Mouse (Mus musculus) liver, postnatal 0 days (tissue): ENCODE data around the gene Atp6v0b. TPM values are rescaled to one million over a fixed set of nuclear protein-coding genes. Genes with fewer than 3 reads are reported as not detected.

ENCODE experiments used
- ATAC-seq: fragments of 200-750 bp; cut with Nextera tagmentation; 2 replicates; pipeline ENCODE4 v1.8.0; 2017; ENCODE audit warnings: mild to moderate bottlenecking, moderate library complexity
- DNase-seq: peaks from one replicate; pipeline ENCODE4 v3.0.0-alpha.2; 2016
- H3K27ac ChIP-seq: fragments of 300-500 bp; sonication (generic); 2 replicates; pipeline ENCODE4 v1.5.1; 2014; ENCODE audit warnings: antibody characterized with exemption, moderate library complexity, mild to moderate bottlenecking, low read depth
- H3K27me3 ChIP-seq: fragments of 300-500 bp; sonication (generic); 2 replicates; pipeline ENCODE4 v1.6.1; 2014; ENCODE audit warnings: low read length, control low read depth, mixed read lengths; ENCODE audit not compliant: insufficient read depth
- H3K36me3 ChIP-seq: fragments of 300-500 bp; sonication (generic); replicated peaks from 2 replicates; pipeline ENCODE4 v1.6.1; 2014; ENCODE audit warnings: mild to moderate bottlenecking, control low read depth, low read length, moderate library complexity, mixed read lengths; ENCODE audit not compliant: insufficient read depth
- H3K4me1 ChIP-seq: fragments of 300-500 bp; sonication (generic); 2 replicates; pipeline ENCODE4 v1.6.1; 2014; ENCODE audit warnings: antibody characterized with exemption, mild to moderate bottlenecking, control low read depth; ENCODE audit not compliant: insufficient read depth
- H3K4me2 ChIP-seq: fragments of 300-500 bp; sonication (generic); 2 replicates; pipeline ENCODE4 v1.6.1; 2014; ENCODE audit warnings: low read depth, mild to moderate bottlenecking, low read length, moderate library complexity, mixed read lengths
- H3K4me3 ChIP-seq: fragments of 300-500 bp; sonication (generic); 2 replicates; pipeline ENCODE4 v1.5.1; 2014; ENCODE audit warnings: low read depth, low read length
- H3K9ac ChIP-seq: fragments of 300-500 bp; sonication (generic); replicated peaks from 2 replicates; pipeline ENCODE4 v1.6.1; 2014; ENCODE audit warnings: mild to moderate bottlenecking, moderate library complexity
- H3K9me3 ChIP-seq: fragments of 300-500 bp; sonication (generic); 2 replicates; pipeline ENCODE4 v1.6.1; 2016; ENCODE audit warnings: mild to moderate bottlenecking, control low read depth, low read length, mixed read lengths
- CTCF ChIP-seq: sonication (generic); IDR thresholded peaks from 2 replicates; pipeline ENCODE4 v1.5.1; 2016; ENCODE audit warnings: antibody characterized with exemption, low read depth
- EP300 ChIP-seq: IDR thresholded peaks from 2 replicates; pipeline ENCODE4 v1.6.1; 2016; ENCODE audit warnings: antibody characterized with exemption, low read depth, mild to moderate bottlenecking
- WGBS: fragments of 180-500 bp; shearing (Covaris S2); extraction: QIAGEN DNeasy Blood & Tissue Kit; methylation state at CpG from one replicate; pipeline ENCODE4 v1.1.7; 2014; ENCODE audit not compliant: insufficient replicate concordance; 5-methylcytosine and 5-hydroxymethylcytosine counted together
- polyA plus RNA-seq: library from polyadenylated mRNA; unstranded; fragments of >200 nt; fragmentation: Nextera tagmentation; extraction: Ambion mirVana; gene quantifications from 2 replicates; pipeline ENCODE4 v1.2.1, GENCODE M21; 2015

Atp6v0b gene
- polyA plus RNA-seq, 1 experiment from 2014 or later = 164 TPM

DNA sequence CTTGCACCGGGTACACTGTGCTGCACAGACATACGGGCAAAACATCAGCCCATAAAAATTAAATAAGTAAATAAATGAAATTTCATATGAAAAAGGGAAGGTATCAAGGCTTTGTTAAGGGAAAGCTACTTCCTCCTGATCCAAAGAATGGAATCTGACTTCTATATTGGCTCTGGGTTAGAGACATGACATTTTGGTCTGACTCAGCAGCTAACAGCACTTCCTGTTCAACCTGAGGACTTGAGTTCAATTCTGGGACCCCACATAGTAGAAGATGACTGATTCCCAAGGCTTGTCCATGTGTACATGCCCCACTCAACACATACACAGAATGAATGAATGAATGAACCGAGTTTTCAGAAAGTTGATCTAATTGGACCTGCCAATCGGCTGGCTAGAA is 30.7 kb upstream of the Atp6v0b start:
- WGBS = 82% methylated on average over 4 of the region's 4 CpGs
- TF ChIP-seq CTCF = no peak
- no peak for TF ChIP-seq EP300
- Histone ChIP-seq H3K9ac (no peak overlapping the region), H3K4me3 (no peak overlapping the region), H3K4me2 (no peak overlapping the region), H3K9me3 (no peaks in the 10 kb centered on the region), H3K27ac (no peak overlapping the region), H3K4me1 (peaks cover 31% of the 10 kb centered on the region), H3K27me3 (no peaks in the 10 kb centered on the region), H3K36me3 (no peaks in the 10 kb centered on the region)
- ATAC-seq = no peak
- no peak for DNase-seq

DNA sequence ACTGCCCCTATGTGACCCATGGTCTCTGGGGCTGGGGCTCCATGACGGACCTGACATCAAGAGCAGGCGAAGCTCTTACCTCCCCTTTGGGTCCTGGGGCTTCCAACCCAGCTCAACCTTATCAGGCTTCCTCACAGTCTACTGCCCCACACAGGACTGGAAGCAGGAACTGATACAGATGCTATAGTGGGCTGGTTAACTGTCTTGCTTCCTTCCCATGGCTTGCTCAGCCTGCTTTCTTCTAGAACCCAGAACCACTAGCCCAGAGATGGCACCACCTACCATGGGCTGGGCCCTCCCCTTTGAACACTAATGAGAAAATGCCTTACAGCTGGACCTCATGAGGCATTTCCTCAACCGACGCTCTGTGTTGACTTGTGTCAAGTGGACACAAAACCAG is 30.3 kb upstream of the Atp6v0b start:
- no peaks in the 10 kb centered on the region for H3K27me3 ChIP-seq
- no peak overlapping the region for H3K9ac ChIP-seq
- ATAC-seq (no peak), DNase-seq (no peak)
- H3K36me3 ChIP-seq = no peaks in the 10 kb centered on the region
- no peak overlapping the region for H3K27ac ChIP-seq
- H3K4me1 ChIP-seq = peaks cover 31% of the 10 kb centered on the region
- H3K9me3 ChIP-seq = no peaks in the 10 kb centered on the region
- TF ChIP-seq CTCF (no peak), EP300 (no peak)
- no peak overlapping the region for H3K4me3 ChIP-seq
- no peak overlapping the region for H3K4me2 ChIP-seq
- WGBS = 74% methylated on average over 4 of the region's 4 CpGs

GRCm38 (mm10) chr4:117916386-117916785 is 29.3 kb upstream of the Atp6v0b start:
- peak overlapping the region; percentile 99; the same call in 1 of the 2 replicates for H3K4me2 ChIP-seq
- ATAC-seq (no peak), DNase-seq (no peak)
- no peak overlapping the region for H3K27ac ChIP-seq
- H3K9ac ChIP-seq = no peak overlapping the region
- no peak overlapping the region for H3K4me3 ChIP-seq
- no peaks in the 10 kb centered on the region; the same call in none of the 2 replicates for H3K36me3 ChIP-seq
- TF ChIP-seq CTCF (no peak), EP300 (no peak)
- H3K27me3 ChIP-seq = no peaks in the 10 kb centered on the region
- WGBS = 35% methylated on average over 5 of the region's 5 CpGs
- no peaks in the 10 kb centered on the region for H3K9me3 ChIP-seq
- peaks cover 31% of the 10 kb centered on the region for H3K4me1 ChIP-seq

DNA sequence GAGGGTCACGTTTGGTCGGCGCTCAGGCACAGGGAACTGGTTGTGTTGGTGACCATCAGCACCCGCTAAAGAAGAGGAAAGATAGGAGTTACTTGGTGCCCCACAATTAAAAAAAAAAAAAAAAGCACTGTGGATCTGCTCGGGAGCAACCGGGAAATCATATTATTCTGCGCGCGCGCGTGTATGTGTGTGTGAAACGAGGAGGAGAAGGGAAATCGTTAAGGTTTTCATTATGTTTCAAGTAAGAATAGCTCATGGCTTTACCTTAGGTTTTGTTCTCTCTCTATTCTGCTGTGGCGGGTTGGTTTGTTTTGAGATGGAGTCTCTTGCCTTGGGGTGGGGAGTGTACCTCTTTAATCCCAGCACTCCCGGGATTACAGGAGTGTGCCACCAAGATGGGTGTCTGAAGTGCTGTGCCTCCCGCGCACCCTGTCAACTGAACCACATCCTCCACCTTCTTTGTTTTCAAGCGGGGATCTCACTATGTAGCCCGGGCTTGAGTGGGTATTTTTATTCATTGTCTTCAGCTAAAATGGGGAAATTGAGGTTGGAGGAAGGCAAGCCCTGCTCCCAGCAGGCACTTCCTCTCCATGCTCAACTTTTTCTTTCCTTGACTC is 28.5 kb upstream of the Atp6v0b start:
- ATAC-seq (no peak; the same call in 1 of the 2 replicates), DNase-seq (no peak)
- H3K9ac ChIP-seq = peak overlapping the region; percentile 83
- peaks cover 4% of the 10 kb centered on the region for H3K36me3 ChIP-seq
- no peak for TF ChIP-seq EP300
- no peak for TF ChIP-seq CTCF
- H3K9me3 ChIP-seq = no peaks in the 10 kb centered on the region
- H3K27ac ChIP-seq = peak overlapping the region; percentile 55; the same call in 1 of the 2 replicates
- peaks cover 31% of the 10 kb centered on the region for H3K4me1 ChIP-seq
- 2% methylated on average over 19 of the region's 19 CpGs for WGBS
- no peaks in the 10 kb centered on the region for H3K27me3 ChIP-seq
- peak overlapping the region; percentile 81 for H3K4me3 ChIP-seq
- peak overlapping the region; percentile 99 for H3K4me2 ChIP-seq

GRCm38 (mm10) chr4:117914591-117915442 is 27.7 kb upstream of the Atp6v0b start, which contains the start of gene Ipo13:
Gene Ipo13 (minus strand): TSS chr4:117914999.
- Histone ChIP-seq H3K9ac (peak within 1 kb of the TSS; percentile 83), H3K4me2 (peak within 1 kb of the TSS; percentile 99), H3K4me1 (peaks cover 31% of the 10 kb centered on the region), H3K36me3 (peaks cover 4% of the 10 kb centered on the region), H3K4me3 (peak within 1 kb of the TSS; percentile 81), H3K27ac (peak within 1 kb of the TSS; percentile 55), H3K9me3 (no peaks in the 10 kb centered on the region), H3K27me3 (no peaks in the 10 kb centered on the region)
- WGBS = under 1% methylated on average over 61 of the region's 61 CpGs
- TF ChIP-seq EP300 (peak; percentile 84), CTCF (peak; percentile 44)
- ATAC-seq (peak; percentile 97), DNase-seq (peak; percentile 93)

DNA sequence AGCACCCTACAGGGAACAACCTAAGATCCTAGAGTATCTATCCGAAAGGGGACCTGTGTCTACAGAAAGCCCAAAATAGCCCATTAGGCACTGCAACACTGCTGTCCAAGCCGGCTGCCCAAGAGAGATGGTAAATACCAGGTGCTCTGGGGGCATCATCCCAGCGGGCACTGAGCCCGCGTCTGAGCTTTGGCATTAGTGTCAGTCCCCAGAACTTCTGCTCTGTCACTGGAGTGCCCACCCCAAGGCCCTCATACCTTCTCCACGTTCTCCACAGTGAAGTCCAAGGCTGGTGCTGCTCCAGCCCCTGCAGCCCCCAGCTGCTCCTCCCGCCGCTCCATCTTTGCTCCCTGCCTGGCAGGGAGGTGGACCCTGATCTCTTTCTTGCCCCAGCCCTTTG is 26.9 kb upstream of the Atp6v0b start:
- no peak for DNase-seq
- 20% methylated on average over 8 of the region's 8 CpGs for WGBS
- Histone ChIP-seq H3K27me3 (no peaks in the 10 kb centered on the region), H3K4me1 (peaks cover 31% of the 10 kb centered on the region), H3K4me3 (peak overlapping the region; percentile 81), H3K9me3 (no peaks in the 10 kb centered on the region), H3K36me3 (peaks cover 4% of the 10 kb centered on the region), H3K27ac (no peak overlapping the region), H3K9ac (peak overlapping the region; percentile 83), H3K4me2 (peak overlapping the region; percentile 99)
- ATAC-seq = no peak
- TF ChIP-seq CTCF = no peak
- no peak for TF ChIP-seq EP300
